Mouse (Mus musculus) heart, embryonic 16.5 days (tissue): ENCODE measurements at regions not wholly inside any gene's neighbourhood (a gene's known extent, or its start where the extent isn't known, plus 50 kb on each side); places are given as distances from the start of the nearest gene placed in this dataset.

Experiments
- ATAC-seq: fragments of 200-750 bp; cut with Nextera tagmentation; replicated peaks from 2 replicates; pipeline ENCODE4 v1.8.0; 2017; ENCODE audit warnings: moderate number of reproducible peaks; ENCODE audit not compliant: insufficient read depth, low FRiP score; ENCODE audit errors: extremely low read depth
- H3K27ac ChIP-seq: fragments of 300-500 bp; sonication (generic); 2 replicates; pipeline ENCODE4 v1.5.1; 2014; ENCODE audit warnings: mild to moderate bottlenecking, low read length, control low read depth, moderate library complexity
- H3K27me3 ChIP-seq: fragments of 300-500 bp; sonication (generic); 2 replicates; pipeline ENCODE4 v1.6.1; 2014; ENCODE audit warnings: low read length, mixed read lengths; ENCODE audit not compliant: control insufficient read depth, insufficient read depth
- H3K36me3 ChIP-seq: fragments of 300-500 bp; sonication (generic); 2 replicates; pipeline ENCODE4 v1.6.1; 2014; ENCODE audit not compliant: control insufficient read depth, insufficient read depth
- H3K4me1 ChIP-seq: fragments of 300-500 bp; sonication (generic); 2 replicates; pipeline ENCODE4 v1.6.1; 2014; ENCODE audit warnings: low read length, mixed read lengths; ENCODE audit not compliant: control insufficient read depth, insufficient read depth
- H3K4me2 ChIP-seq: fragments of 300-500 bp; sonication (generic); 2 replicates; pipeline ENCODE4 v1.6.1; 2014; ENCODE audit warnings: low read depth, mild to moderate bottlenecking, control low read depth, low read length
- H3K4me3 ChIP-seq: fragments of 300-500 bp; sonication (generic); 2 replicates; pipeline ENCODE4 v1.5.1; 2014; ENCODE audit warnings: mild to moderate bottlenecking, control low read depth, low read length
- H3K9ac ChIP-seq: fragments of 300-500 bp; sonication (generic); 2 replicates; pipeline ENCODE4 v1.6.1; 2014; ENCODE audit warnings: low read length, control low read depth
- H3K9me3 ChIP-seq: fragments of 300-500 bp; sonication (generic); replicated peaks from 2 replicates; pipeline ENCODE4 v1.6.1; 2016; ENCODE audit warnings: low read length; ENCODE audit not compliant: control insufficient read depth
- WGBS: fragments of 180-500 bp; shearing (Covaris S2); extraction: QIAGEN DNeasy Blood & Tissue Kit; methylation state at CpG from one replicate; pipeline ENCODE4 v1.1.7; 2014; 5-methylcytosine and 5-hydroxymethylcytosine counted together

- no peak overlapping the region for H3K27ac ChIP-seq
- no peaks in the 10 kb centered on the region for H3K27me3 ChIP-seq
- peaks cover 2% of the 10 kb centered on the region; the same call in 1 of the 2 replicates for H3K4me1 ChIP-seq
- no peak for ATAC-seq
- peak overlapping the region; percentile 50 for H3K4me2 ChIP-seq
- no peak overlapping the region for H3K9ac ChIP-seq
- no peaks in the 10 kb centered on the region for H3K36me3 ChIP-seq
- H3K9me3 ChIP-seq = no peaks in the 10 kb centered on the region
- WGBS = 48% methylated on average over 14 of the region's 14 CpGs
- H3K4me3 ChIP-seq = no peak overlapping the region
Observed at GRCm38 (mm10) chr2:51073040-51073594, 75.8 kb downstream of the Rnd3 start.

- Histone ChIP-seq H3K4me3 (no peak overlapping the region), H3K27me3 (no peaks in the 10 kb centered on the region), H3K4me1 (peaks cover 2% of the 10 kb centered on the region; the same call in 1 of the 2 replicates), H3K9me3 (no peaks in the 10 kb centered on the region), H3K4me2 (peak overlapping the region; percentile 50), H3K36me3 (no peaks in the 10 kb centered on the region), H3K9ac (no peak overlapping the region), H3K27ac (no peak overlapping the region)
- no peak for ATAC-seq
- 18% methylated on average over 6 of the region's 6 CpGs for WGBS
Observed at GRCm38 (mm10) chr2:51072346-51072885, 76.5 kb downstream of the Rnd3 start.

- H3K27me3 ChIP-seq = no peaks in the 10 kb centered on the region
- WGBS = 82% methylated on average over 2 of the region's 2 CpGs
- H3K36me3 ChIP-seq = no peaks in the 10 kb centered on the region
- no peaks in the 10 kb centered on the region for H3K9me3 ChIP-seq
- no peak overlapping the region for H3K9ac ChIP-seq
- no peak overlapping the region for H3K4me2 ChIP-seq
- no peak for ATAC-seq
- no peak overlapping the region for H3K4me3 ChIP-seq
- no peak overlapping the region for H3K27ac ChIP-seq
- peaks cover 2% of the 10 kb centered on the region; the same call in 1 of the 2 replicates for H3K4me1 ChIP-seq
Observed at GRCm38 (mm10) chr2:51070902-51071301, 78.0 kb downstream of the Rnd3 start.

GRCm38 (mm10) chr2:51066423-51066831, 82.5 kb downstream of the Rnd3 start:
- H3K4me2 ChIP-seq = no peak overlapping the region
- H3K27ac ChIP-seq = no peak overlapping the region
- H3K9ac ChIP-seq = no peak overlapping the region
- no peak for ATAC-seq
- no peaks in the 10 kb centered on the region for H3K27me3 ChIP-seq
- no peak overlapping the region for H3K4me3 ChIP-seq
- 84% methylated on average over 11 of the region's 11 CpGs for WGBS
- no peaks in the 10 kb centered on the region for H3K4me1 ChIP-seq
- H3K9me3 ChIP-seq = no peaks in the 10 kb centered on the region
- no peaks in the 10 kb centered on the region for H3K36me3 ChIP-seq

GRCm38 (mm10) chr2:51065821-51066220, 83.1 kb downstream of the Rnd3 start:
- WGBS = 65% methylated on average over 6 of the region's 6 CpGs
- H3K27me3 ChIP-seq = no peaks in the 10 kb centered on the region
- no peak for ATAC-seq
- no peak overlapping the region for H3K9ac ChIP-seq
- H3K36me3 ChIP-seq = no peaks in the 10 kb centered on the region
- no peak overlapping the region for H3K4me3 ChIP-seq
- H3K27ac ChIP-seq = no peak overlapping the region
- no peak overlapping the region for H3K4me2 ChIP-seq
- no peaks in the 10 kb centered on the region for H3K4me1 ChIP-seq
- H3K9me3 ChIP-seq = no peaks in the 10 kb centered on the region

GRCm38 (mm10) chr2:51064821-51065220, 84.1 kb downstream of the Rnd3 start:
- no peaks in the 10 kb centered on the region for H3K27me3 ChIP-seq
- no peak for ATAC-seq
- H3K27ac ChIP-seq = no peak overlapping the region
- H3K4me3 ChIP-seq = no peak overlapping the region
- H3K9me3 ChIP-seq = no peaks in the 10 kb centered on the region
- H3K9ac ChIP-seq = no peak overlapping the region
- no peaks in the 10 kb centered on the region for H3K36me3 ChIP-seq
- 83% methylated on average over 4 of the region's 4 CpGs for WGBS
- H3K4me1 ChIP-seq = no peaks in the 10 kb centered on the region
- H3K4me2 ChIP-seq = no peak overlapping the region

- 85% methylated on average over 5 of the region's 5 CpGs for WGBS
- H3K9me3 ChIP-seq = no peaks in the 10 kb centered on the region
- H3K36me3 ChIP-seq = no peaks in the 10 kb centered on the region
- no peak overlapping the region for H3K9ac ChIP-seq
- H3K4me1 ChIP-seq = no peaks in the 10 kb centered on the region
- no peaks in the 10 kb centered on the region for H3K27me3 ChIP-seq
- H3K4me3 ChIP-seq = no peak overlapping the region
- ATAC-seq = no peak
- H3K27ac ChIP-seq = no peak overlapping the region
- no peak overlapping the region for H3K4me2 ChIP-seq
Observed at GRCm38 (mm10) chr2:51062049-51062448, 86.9 kb downstream of the Rnd3 start.

GRCm38 (mm10) chr2:51058158-51058557, 90.8 kb downstream of the Rnd3 start:
- H3K9me3 ChIP-seq = no peaks in the 10 kb centered on the region
- no peak overlapping the region for H3K4me2 ChIP-seq
- H3K27ac ChIP-seq = no peak overlapping the region
- ATAC-seq = 0 out of 2 replicates have a peak, but pooled peaks have one; percentile 32
- WGBS = 52% methylated on average over 4 of the region's 4 CpGs
- no peaks in the 10 kb centered on the region for H3K36me3 ChIP-seq
- no peak overlapping the region for H3K9ac ChIP-seq
- no peaks in the 10 kb centered on the region for H3K27me3 ChIP-seq
- no peaks in the 10 kb centered on the region for H3K4me1 ChIP-seq
- H3K4me3 ChIP-seq = no peak overlapping the region

GRCm38 (mm10) chr2:51056141-51056731, 92.7 kb downstream of the Rnd3 start:
- no peaks in the 10 kb centered on the region for H3K4me1 ChIP-seq
- no peaks in the 10 kb centered on the region for H3K9me3 ChIP-seq
- WGBS = 52% methylated on average over 8 of the region's 8 CpGs
- H3K36me3 ChIP-seq = no peaks in the 10 kb centered on the region
- H3K27ac ChIP-seq = no peak overlapping the region
- H3K4me2 ChIP-seq = no peak overlapping the region
- H3K9ac ChIP-seq = no peak overlapping the region
- no peaks in the 10 kb centered on the region for H3K27me3 ChIP-seq
- no peak overlapping the region for H3K4me3 ChIP-seq
- no peak for ATAC-seq
